Mouse (Mus musculus) left cerebral cortex, postnatal 36 days (tissue): Measurements from ENCODE around the gene Ang. TPM values are rescaled to one million over a fixed set of nuclear protein-coding genes. Genes with fewer than 3 reads are reported as not detected.
A peak's percentile ranks its signal among the peaks of the same experiment; 100 is the strongest.

Source experiments
- DNase-seq, 2 experiments: peaks; one replicate each; pipeline ENCODE4 v3.0.0; 2021 to 2022; ENCODE audit warnings: low spot score in 2 of 2, mixed read lengths in 1 of 2
- intact Hi-C: fragments of 180-260 bp; cut with DNase I; formaldehyde crosslinking; loops from one replicate; pipeline ENCODE4 v1.15.1; 2025
- total RNA-seq, 2 experiments: library from RNA; stranded (reverse); gene quantifications; 2 replicates each; pipeline ENCODE4 v1.2.3; 2021

Gene Ang
- total RNA-seq, 2 experiments from 2014 or later, result 3.6 to 5.3 TPM

GRCm38 (mm10) chr14:51113476-51113875 is 22.5 kb downstream of the Ang start:
- intact Hi-C loops, result no loop called here
- DNase-seq, result no peak

- intact Hi-C loops, result no loop called here
- DNase-seq, result no peak
Observed at GRCm38 (mm10) chr14:51113916-51114560, 23.1 kb downstream of the Ang start, which contains the start of gene Eddm3b. Gene Eddm3b, plus strand, starts transcription at chr14:51114426.

- intact Hi-C loops, result no loop called here
Observed at GRCm38 (mm10) chr14:51125684-51126083, 34.7 kb downstream of the Ang start.

GRCm38 (mm10) chr14:51127648-51128258 is 36.8 kb downstream of the Ang start:
- intact Hi-C loops, result no loop called here
- no peak for DNase-seq

More at GRCm38 (mm10) chr14:51125684-51126083, 34.7 kb downstream of the Ang start:
- no peak for DNase-seq

- no peak for DNase-seq
Observed at GRCm38 (mm10) chr14:51128775-51129623, 38.0 kb downstream of the Ang start.

DNA sequence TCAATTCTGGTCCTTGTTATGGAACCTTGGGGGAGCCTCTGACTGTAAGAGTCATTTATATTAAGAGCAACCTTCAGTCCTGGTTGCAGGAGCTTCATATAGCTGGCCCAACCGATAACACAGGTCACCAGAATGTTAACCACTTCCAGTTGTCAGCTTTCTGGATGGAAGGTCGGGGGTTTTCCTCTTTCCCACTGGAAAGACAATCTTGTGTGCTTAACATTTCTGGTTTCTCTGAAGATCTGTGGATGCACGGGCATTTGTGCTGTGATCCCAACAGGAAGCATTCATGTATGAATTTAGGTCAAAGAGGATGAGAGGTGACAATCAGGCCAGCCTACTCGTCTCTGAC is 38.6 kb downstream of the Ang start:
- intact Hi-C loops, result no loop called here
- no peak for DNase-seq

More at GRCm38 (mm10) chr14:51128775-51129623, 38.0 kb downstream of the Ang start:
- intact Hi-C loops, result no loop called here

GRCm38 (mm10) chr14:51130315-51130940 is 39.5 kb downstream of the Ang start:
- intact Hi-C loops, result no loop called here
- DNase-seq, result no peak

GRCm38 (mm10) chr14:51131086-51131815 is 40.3 kb downstream of the Ang start:
- DNase-seq, result no peak
- intact Hi-C loops, result no loop called here

- intact Hi-C loops, result no loop called here
- no peak for DNase-seq
Observed at GRCm38 (mm10) chr14:51132372-51132771, 41.4 kb downstream of the Ang start.

DNA sequence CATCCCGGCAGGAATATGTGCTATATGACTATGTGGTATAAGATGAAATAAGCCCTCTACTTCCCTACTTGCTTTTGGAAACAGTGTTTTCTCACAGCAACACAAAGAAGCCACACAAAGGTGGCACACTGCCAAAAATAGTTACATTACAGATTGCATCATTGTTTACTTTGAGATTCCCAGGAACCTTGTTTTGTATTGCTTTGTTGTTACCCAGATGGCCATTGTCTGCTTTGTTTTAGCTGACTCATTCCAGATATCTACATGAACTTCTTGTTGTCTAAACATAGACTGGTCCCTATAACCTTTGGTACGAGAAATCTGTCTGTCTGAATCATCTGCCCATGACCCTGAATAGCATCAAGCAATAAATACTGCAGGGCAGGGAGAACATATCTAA is 49.4 kb downstream of the Ang start:
- intact Hi-C loops, result no loop called here
- DNase-seq, result no peak

- intact Hi-C loops, result no loop called here
- no peak for DNase-seq
Observed at GRCm38 (mm10) chr14:51142119-51142518, 51.2 kb downstream of the Ang start.

DNA sequence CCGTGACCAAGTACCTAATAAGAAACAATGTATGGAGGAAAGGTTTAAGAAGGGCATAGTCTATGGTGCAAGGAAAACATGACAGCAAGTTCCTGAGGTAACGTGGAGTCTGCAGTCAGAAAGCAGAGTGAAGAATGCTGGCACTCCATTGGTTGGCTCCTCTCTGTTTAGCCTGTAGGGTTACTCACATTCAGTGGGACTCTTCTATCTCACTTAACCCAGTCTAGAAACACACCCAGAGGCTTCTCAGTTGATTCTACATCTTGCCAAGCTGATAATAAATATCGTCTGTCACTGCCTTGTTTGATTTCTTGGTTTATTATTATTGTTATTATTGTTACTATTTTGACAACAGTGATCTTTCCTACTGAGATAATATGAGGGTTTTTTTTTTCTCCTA is 51.6 kb downstream of the Ang start:
- no peak for DNase-seq
- intact Hi-C loops, result no loop called here

DNA sequence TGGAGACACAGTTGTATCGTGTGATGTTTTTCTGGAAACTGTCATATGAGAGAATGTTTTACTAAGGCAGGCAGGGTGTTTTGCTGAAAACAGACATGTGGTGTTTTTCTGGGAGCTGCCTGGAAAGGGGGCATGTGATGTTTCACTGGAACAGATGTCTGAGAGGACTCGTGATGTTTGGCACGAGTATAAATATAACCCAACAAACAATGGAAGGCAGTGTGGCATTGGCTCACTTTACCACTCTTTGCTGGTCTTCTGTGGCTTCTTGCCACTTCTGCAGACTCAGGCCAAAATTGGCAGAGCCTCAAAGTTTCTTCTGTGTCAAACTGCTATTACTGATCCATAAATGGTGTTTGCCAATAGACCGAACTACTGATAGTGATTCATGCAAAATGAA is 52.3 kb downstream of the Ang start:
- intact Hi-C loops, result no loop called here
- DNase-seq, result no peak

DNA sequence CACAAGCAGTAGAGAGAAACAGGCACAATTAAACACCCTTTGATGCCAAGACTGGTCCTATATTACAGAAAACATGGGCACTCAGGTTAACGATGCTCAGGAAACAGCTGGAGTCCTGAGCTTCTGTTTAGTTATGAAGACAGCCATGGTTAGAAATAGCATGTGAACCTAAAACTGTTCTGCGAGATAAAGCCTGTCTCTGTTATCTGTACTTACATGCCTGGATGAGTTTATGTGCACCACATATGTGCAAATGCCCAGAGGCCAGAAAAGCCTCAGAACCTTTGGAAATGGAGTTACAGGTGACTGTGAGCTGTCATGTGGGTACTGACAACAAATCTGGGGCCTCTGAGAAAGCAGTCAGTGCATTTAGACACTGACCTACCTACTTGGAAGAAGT is 53.0 kb downstream of the Ang start:
- DNase-seq, result no peak

DNA sequence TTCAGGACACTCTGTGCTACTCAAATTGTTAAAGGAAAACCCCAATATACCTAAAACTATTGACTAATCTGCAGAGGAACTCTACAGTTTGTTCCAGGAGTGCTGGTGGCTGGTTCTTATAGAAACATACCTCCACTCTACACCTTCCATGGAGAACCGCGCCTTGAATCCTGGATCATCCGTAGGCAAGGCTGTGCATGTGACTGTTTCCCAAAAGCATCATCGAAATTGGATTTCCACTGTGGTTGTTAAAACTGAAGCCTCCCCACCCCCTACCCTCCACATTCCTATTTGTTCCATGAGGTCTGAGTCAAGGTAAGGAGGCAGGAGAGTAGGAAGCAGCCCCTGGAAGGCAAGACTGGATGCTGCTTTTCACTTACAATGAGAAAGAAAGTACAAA is 53.5 kb downstream of the Ang start:
- intact Hi-C loops, result no loop called here
- no peak for DNase-seq

More for the DNA sequence above, 53.0 kb downstream of the Ang start:
- intact Hi-C loops, result no loop called here

GRCm38 (mm10) chr14:51145521-51145920 is 54.6 kb downstream of the Ang start:
- DNase-seq, result peak in 1 of 2 experiments; percentile 7
- intact Hi-C loops, result no loop called here

DNA sequence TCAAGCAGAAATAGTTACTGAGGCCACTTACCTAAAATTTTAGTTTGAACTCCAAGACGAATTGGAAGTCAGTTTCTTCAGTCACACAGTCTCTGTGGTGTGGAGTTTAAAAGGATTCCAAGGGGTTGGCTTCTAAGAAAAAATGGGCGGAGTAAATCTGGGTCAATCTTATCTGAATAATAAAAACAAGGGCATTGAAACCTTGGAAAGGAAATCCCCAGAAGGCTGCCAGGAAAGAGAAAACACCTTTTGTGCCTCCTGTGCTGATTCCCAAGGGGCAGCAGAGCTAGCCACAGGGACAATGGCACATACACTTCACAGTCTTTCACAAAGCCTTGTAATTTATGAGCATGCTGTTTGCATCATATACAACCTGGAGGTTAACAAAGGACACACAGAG is 55.7 kb downstream of the Ang start, which contains the start of gene Rnase1:
Gene Rnase1, minus strand, starts transcription at position 101 of the 400 bp plus-strand sequence.
- intact Hi-C loops, result no loop called here
- DNase-seq, result no peak

- intact Hi-C loops, result no loop called here
- DNase-seq, result no peak
Observed at GRCm38 (mm10) chr14:51148006-51148405, 57.1 kb downstream of the Ang start.

- intact Hi-C loops, result no loop called here
- DNase-seq, result no peak
Observed at GRCm38 (mm10) chr14:51149164-51149563, 58.2 kb downstream of the Ang start.
